Mouse (Mus musculus): ENCODE data around the gene Zfp3.

GRCm38 (mm10) chr11:70742117-70742516 is 21.9 kb upstream of the Zfp3 start:
- TF ChIP-seq CTCF (IDR thresholded peaks at IDR 0.05; ENCODE audit: low read depth, low read length) (no peak), GATA1 (IDR thresholded peaks at IDR 0.05; ENCODE audit: borderline replicate concordance, low read length) (no peak)
